Mouse (Mus musculus) kidney, embryonic 15.5 days (tissue): Measurements from ENCODE around the gene Rab27a. TPM values are rescaled to one million over a fixed set of nuclear protein-coding genes. Genes with fewer than 3 reads are reported as not detected.

Source experiments
- ATAC-seq: fragments of 200-750 bp; cut with Nextera tagmentation; replicated peaks from 2 replicates; pipeline ENCODE4 v1.8.0; 2017; ENCODE audit warnings: moderate TSS enrichment; ENCODE audit not compliant: low FRiP score
- H3K27ac ChIP-seq: fragments of 300-500 bp; sonication (generic); 2 replicates; pipeline ENCODE4 v1.5.1; 2015; ENCODE audit warnings: mild to moderate bottlenecking, inconsistent platforms
- H3K27me3 ChIP-seq: fragments of 300-500 bp; sonication (generic); 2 replicates; pipeline ENCODE4 v1.6.1; 2015; ENCODE audit warnings: inconsistent platforms
- H3K36me3 ChIP-seq: fragments of 300-500 bp; sonication (generic); 2 replicates; pipeline ENCODE4 v1.6.1; 2015; ENCODE audit warnings: inconsistent platforms
- H3K4me1 ChIP-seq: fragments of 300-500 bp; sonication (generic); 2 replicates; pipeline ENCODE4 v1.6.1; 2015; ENCODE audit warnings: inconsistent platforms
- H3K4me2 ChIP-seq: fragments of 300-500 bp; sonication (generic); 2 replicates; pipeline ENCODE4 v1.6.1; 2015; ENCODE audit warnings: moderate library complexity, mild to moderate bottlenecking, inconsistent platforms
- H3K4me3 ChIP-seq: fragments of 300-500 bp; sonication (generic); replicated peaks from 2 replicates; pipeline ENCODE4 v1.5.1; 2015; ENCODE audit warnings: mild to moderate bottlenecking, inconsistent platforms
- H3K9ac ChIP-seq: fragments of 300-500 bp; sonication (generic); 2 replicates; pipeline ENCODE4 v1.6.1; 2015; ENCODE audit warnings: mild to moderate bottlenecking, inconsistent platforms
- H3K9me3 ChIP-seq: fragments of 300-500 bp; sonication (generic); replicated peaks from 2 replicates; pipeline ENCODE4 v1.6.1; 2016; ENCODE audit warnings: inconsistent platforms
- WGBS: fragments of 180-500 bp; shearing (Covaris S2); methylation state at CpG from one replicate; pipeline ENCODE4 v1.1.7; 2015; ENCODE audit warnings: mixed read lengths; 5-methylcytosine and 5-hydroxymethylcytosine counted together
- polyA plus RNA-seq: library from polyadenylated mRNA; unstranded; fragments of >200 nt; fragmentation: Nextera tagmentation; extraction: Ambion mirVana; gene quantifications from 2 replicates; pipeline ENCODE4 v1.2.1, GENCODE M21; 2015

Gene Rab27a
- 5.2 and 7.1 TPM in 2 replicates for polyA plus RNA-seq

- 1% methylated on average over 41 of the region's 41 CpGs for whole genome bisulfite sequencing
- Histone ChIP-seq H3K27me3 (no peaks in the 10 kb centered on the region), H3K9me3 (no peaks in the 10 kb centered on the region), H3K9ac (peak within 1 kb of the TSS; percentile 55), H3K4me2 (peak within 1 kb of the TSS; percentile 95), H3K4me3 (peak within 1 kb of the TSS; percentile 55), H3K36me3 (0 out of 2 replicates have a peak, but pooled peaks cover 3% of the 10 kb centered on the region), H3K27ac (peak within 1 kb of the TSS; percentile 37; the same call in 1 of the 2 replicates), H3K4me1 (peaks cover 32% of the 10 kb centered on the region)
- peak; percentile 80 for ATAC-seq
Observed at GRCm38 (mm10) chr9:73044146-73045079, at the start of gene Rab27a. Rab27a (plus strand) TSS chr9:73044854.

- H3K4me3 ChIP-seq: no peak overlapping the region
Observed at GRCm38 (mm10) chr9:72996167-72996566, 48.5 kb upstream of the Rab27a start.

GRCm38 (mm10) chr9:72996806-72997205 is 47.8 kb upstream of the Rab27a start:
- Histone ChIP-seq H3K36me3 (peaks cover 2% of the 10 kb centered on the region; the same call in 1 of the 2 replicates), H3K4me2 (no peak overlapping the region), H3K27me3 (no peaks in the 10 kb centered on the region), H3K9me3 (no peaks in the 10 kb centered on the region), H3K4me1 (no peaks in the 10 kb centered on the region), H3K4me3 (no peak overlapping the region), H3K9ac (no peak overlapping the region), H3K27ac (no peak overlapping the region)
- no peak for ATAC-seq
- 67% methylated on average over 7 of the region's 7 CpGs for WGBS

More at GRCm38 (mm10) chr9:72996167-72996566, 48.5 kb upstream of the Rab27a start:
- Histone ChIP-seq H3K27me3 (no peaks in the 10 kb centered on the region), H3K9ac (no peak overlapping the region), H3K27ac (no peak overlapping the region), H3K4me2 (no peak overlapping the region), H3K4me1 (no peaks in the 10 kb centered on the region), H3K36me3 (no peaks in the 10 kb centered on the region), H3K9me3 (no peaks in the 10 kb centered on the region)
- no peak for ATAC-seq

- Histone ChIP-seq H3K9me3 (no peaks in the 10 kb centered on the region), H3K27ac (no peak overlapping the region), H3K4me2 (no peak overlapping the region), H3K4me1 (no peaks in the 10 kb centered on the region), H3K27me3 (no peaks in the 10 kb centered on the region), H3K4me3 (no peak overlapping the region), H3K9ac (no peak overlapping the region), H3K36me3 (peaks cover 9% of the 10 kb centered on the region)
- WGBS: 71% methylated on average over 2 of the region's 2 CpGs
- ATAC-seq: no peak
Observed at GRCm38 (mm10) chr9:73000487-73000886, 44.2 kb upstream of the Rab27a start.

GRCm38 (mm10) chr9:73001314-73002011 is 43.2 kb upstream of the Rab27a start:
- Histone ChIP-seq H3K9me3 (no peaks in the 10 kb centered on the region), H3K27ac (no peak overlapping the region), H3K4me1 (no peaks in the 10 kb centered on the region), H3K4me2 (no peak overlapping the region), H3K27me3 (no peaks in the 10 kb centered on the region), H3K9ac (no peak overlapping the region), H3K36me3 (peaks cover 17% of the 10 kb centered on the region), H3K4me3 (no peak overlapping the region)
- 87% methylated on average over 13 of the region's 13 CpGs for WGBS
- no peak for ATAC-seq

GRCm38 (mm10) chr9:73002177-73002576 is 42.5 kb upstream of the Rab27a start:
- Histone ChIP-seq H3K27ac (0 out of 2 replicates have a peak overlapping the region, but pooled peaks have one; percentile 25), H3K4me3 (no peak overlapping the region), H3K9me3 (no peaks in the 10 kb centered on the region), H3K4me1 (no peaks in the 10 kb centered on the region), H3K27me3 (no peaks in the 10 kb centered on the region), H3K4me2 (no peak overlapping the region), H3K9ac (no peak overlapping the region), H3K36me3 (peaks cover 17% of the 10 kb centered on the region)
- 63% methylated on average over 3 of the region's 3 CpGs for WGBS
- ATAC-seq: no peak

- 90% methylated on average over 8 of the region's 8 CpGs for WGBS
- Histone ChIP-seq H3K4me1 (no peaks in the 10 kb centered on the region), H3K4me2 (no peak overlapping the region), H3K9me3 (no peaks in the 10 kb centered on the region), H3K4me3 (no peak overlapping the region), H3K27me3 (no peaks in the 10 kb centered on the region), H3K9ac (no peak overlapping the region), H3K36me3 (peaks cover 17% of the 10 kb centered on the region), H3K27ac (no peak overlapping the region)
- no peak for ATAC-seq
Observed at GRCm38 (mm10) chr9:73004076-73004475, 40.6 kb upstream of the Rab27a start.

GRCm38 (mm10) chr9:73005106-73005505 is 39.5 kb upstream of the Rab27a start:
- Histone ChIP-seq H3K4me3 (no peak overlapping the region), H3K4me2 (no peak overlapping the region), H3K9me3 (no peaks in the 10 kb centered on the region), H3K36me3 (peaks cover 19% of the 10 kb centered on the region), H3K9ac (no peak overlapping the region), H3K4me1 (no peaks in the 10 kb centered on the region), H3K27me3 (no peaks in the 10 kb centered on the region), H3K27ac (no peak overlapping the region)
- ATAC-seq: no peak
- 85% methylated on average over 6 of the region's 6 CpGs for WGBS

GRCm38 (mm10) chr9:73006175-73006574 is 38.5 kb upstream of the Rab27a start:
- Histone ChIP-seq H3K4me3 (no peak overlapping the region), H3K27ac (no peak overlapping the region), H3K4me1 (no peaks in the 10 kb centered on the region), H3K27me3 (no peaks in the 10 kb centered on the region), H3K4me2 (no peak overlapping the region), H3K36me3 (peaks cover 28% of the 10 kb centered on the region), H3K9me3 (no peaks in the 10 kb centered on the region), H3K9ac (no peak overlapping the region)
- WGBS: 93% methylated on average over 3 of the region's 3 CpGs
- ATAC-seq: no peak

- ATAC-seq: no peak
- Histone ChIP-seq H3K4me3 (no peak overlapping the region), H3K36me3 (peaks cover 41% of the 10 kb centered on the region), H3K4me1 (no peaks in the 10 kb centered on the region), H3K4me2 (no peak overlapping the region), H3K9ac (no peak overlapping the region), H3K27ac (no peak overlapping the region), H3K27me3 (no peaks in the 10 kb centered on the region), H3K9me3 (no peaks in the 10 kb centered on the region)
- WGBS: 68% methylated on average over 3 of the region's 3 CpGs
Observed at GRCm38 (mm10) chr9:73008384-73008783, 36.3 kb upstream of the Rab27a start.

GRCm38 (mm10) chr9:73012629-73013028 is 32.0 kb upstream of the Rab27a start:
- peaks cover 71% of the 10 kb centered on the region for H3K36me3 ChIP-seq
- no peaks in the 10 kb centered on the region for H3K9me3 ChIP-seq
- WGBS: 91% methylated on average over 4 of the region's 4 CpGs

GRCm38 (mm10) chr9:73014724-73015123 is 29.9 kb upstream of the Rab27a start:
- Histone ChIP-seq H3K9me3 (no peaks in the 10 kb centered on the region), H3K27ac (no peak overlapping the region), H3K36me3 (peaks cover 91% of the 10 kb centered on the region), H3K4me3 (no peak overlapping the region), H3K27me3 (no peaks in the 10 kb centered on the region), H3K9ac (no peak overlapping the region), H3K4me2 (no peak overlapping the region), H3K4me1 (no peaks in the 10 kb centered on the region)
- no peak for ATAC-seq
- WGBS: 75% methylated on average over 13 of the region's 13 CpGs

More at GRCm38 (mm10) chr9:73012629-73013028, 32.0 kb upstream of the Rab27a start:
- no peak overlapping the region for H3K4me2 ChIP-seq
- no peak for ATAC-seq
- H3K9ac ChIP-seq: no peak overlapping the region
- H3K27ac ChIP-seq: no peak overlapping the region
- no peak overlapping the region for H3K4me3 ChIP-seq
- no peaks in the 10 kb centered on the region for H3K4me1 ChIP-seq
- H3K27me3 ChIP-seq: no peaks in the 10 kb centered on the region
